Comparison of ENCODE assay signal across 15 mouse cellular contexts in the genomic region with DNA sequence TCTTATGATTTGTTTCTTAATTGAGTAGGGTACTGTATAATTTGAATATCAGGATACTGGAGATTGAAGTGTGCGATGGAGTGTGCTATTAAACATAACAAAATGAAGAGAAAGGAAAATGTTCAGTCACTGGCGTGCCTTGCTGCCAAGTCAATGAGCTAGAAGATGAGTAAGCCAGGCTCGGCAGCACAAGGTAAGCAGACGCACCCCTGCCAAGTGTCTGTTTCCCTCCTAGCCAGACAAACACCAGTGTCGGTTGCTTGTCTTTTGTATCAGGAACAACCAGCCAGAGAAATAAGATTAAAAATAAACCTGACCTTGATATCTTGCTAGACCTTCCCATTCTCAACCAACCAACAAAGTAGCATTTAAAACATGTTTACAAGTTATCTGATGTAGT. TPM values are rescaled to one million over a fixed set of nuclear protein-coding genes. Genes with fewer than 3 reads are reported as not detected.
A peak's percentile ranks its signal among the peaks of the same experiment; 100 is the strongest.
DNase-seq lines count a peak whose midpoint lies in the region; ATAC-seq lines count a peak whose summit lies in the region.
"Had no signal": no experiment of that assay in that cellular context is flagged by ENCODE, and none has a peak within 500 bp of the region (broad histone marks: within the 10 kb centered on the region; RNA-seq: fewer than 3 reads in every experiment).

No protein-coding gene starts in this region.

- H3K9ac ChIP-seq in heart, embryonic 11.5 days (ENCODE audit: low read depth, low read length) = no peak overlapping the region
- H3K9ac ChIP-seq in midbrain, embryonic 13.5 days (replicated peaks) = no peak overlapping the region
- H3K9ac ChIP-seq: heart, embryonic 15.5 days; neural tube, embryonic 12.5 days had no signal

- no peaks in the 10 kb centered on the region for H3K36me3 ChIP-seq in heart, embryonic 11.5 days (ENCODE audit: control insufficient read depth, insufficient read depth, low read length)
- no peaks in the 10 kb centered on the region for H3K36me3 ChIP-seq in midbrain, embryonic 13.5 days
- H3K36me3 ChIP-seq: heart, embryonic 15.5 days; neural tube, embryonic 12.5 days had no signal

- WGBS in heart, embryonic 11.5 days (ENCODE audit: insufficient replicate concordance) = 67% methylated on average over 5 of the region's 5 CpGs
- 80% methylated on average over 5 of the region's 5 CpGs for WGBS in midbrain, embryonic 13.5 days

- no peaks in the 10 kb centered on the region for H3K27me3 ChIP-seq in heart, embryonic 11.5 days (ENCODE audit: control insufficient read depth, insufficient read depth, low read length)
- no peaks in the 10 kb centered on the region for H3K27me3 ChIP-seq in midbrain, embryonic 13.5 days
- H3K27me3 ChIP-seq: heart, embryonic 15.5 days; neural tube, embryonic 12.5 days had no signal

- peak; percentile 96 for DNase-seq in heart, adult 11 months
- peak; percentile 45 for DNase-seq in urinary bladder, postnatal 14 days (ENCODE audit: low spot score)
- DNase-seq in urinary bladder, adult 2 months (ENCODE audit: low spot score) = no peak
- DNase-seq in spleen, postnatal 36 days (ENCODE audit: low spot score in 2 of 2) = no peak
- DNase-seq: kidney, postnatal 10 days; lung, adult 2 months had no signal

- H3K4me3 ChIP-seq in heart, embryonic 11.5 days (ENCODE audit: low read depth, low read length) = no peak overlapping the region
- H3K4me3 ChIP-seq in brown adipose tissue, adult 24 weeks (ENCODE audit: insufficient read depth, low read depth, low read length) = no peak overlapping the region
- no peak overlapping the region for H3K4me3 ChIP-seq in midbrain, embryonic 13.5 days (replicated peaks)
- H3K4me3 ChIP-seq: heart, embryonic 15.5 days; left cerebral cortex, adult 2 months; neural tube, embryonic 12.5 days had no signal

- no peak overlapping the region for H3K27ac ChIP-seq in heart, embryonic 11.5 days (ENCODE audit: low read depth, low read length)
- H3K27ac ChIP-seq in brown adipose tissue, adult 24 weeks (replicated peaks; ENCODE audit: low read depth, low read length) = peak overlapping the region; percentile 88
- H3K27ac ChIP-seq in midbrain, embryonic 13.5 days = no peak overlapping the region
- H3K27ac ChIP-seq: heart, embryonic 15.5 days; neural tube, embryonic 12.5 days had no signal

- no peaks in the 10 kb centered on the region for H3K9me3 ChIP-seq in heart, embryonic 11.5 days (replicated peaks; ENCODE audit: control insufficient read depth, low read length)
- no peaks in the 10 kb centered on the region for H3K9me3 ChIP-seq in midbrain, embryonic 13.5 days
- H3K9me3 ChIP-seq: heart, embryonic 15.5 days; neural tube, embryonic 12.5 days had no signal

- ATAC-seq in heart, embryonic 11.5 days (replicated peaks; ENCODE audit: insufficient number of reproducible peaks, low FRiP score, low TSS enrichment) = no peak
- peak; percentile 87 for ATAC-seq in megakaryocyte-erythroid progenitor cell, adult 5-6 weeks (replicated peaks; ENCODE audit: low FRiP score, low TSS enrichment, poor library complexity, severe bottlenecking)
- no peak for ATAC-seq in midbrain, embryonic 13.5 days
- ATAC-seq: forebrain, embryonic 16.5 days had no signal

- H3K4me2 ChIP-seq in heart, embryonic 11.5 days = no peak overlapping the region
- H3K4me2 ChIP-seq in midbrain, embryonic 13.5 days (replicated peaks) = no peak overlapping the region
- H3K4me2 ChIP-seq: heart, embryonic 15.5 days; midbrain, embryonic 11.5 days; neural tube, embryonic 12.5 days had no signal

- no peaks in the 10 kb centered on the region for H3K4me1 ChIP-seq in heart, embryonic 11.5 days (ENCODE audit: control insufficient read depth, insufficient read depth, low read length)
- peaks cover 52% of the 10 kb centered on the region for H3K4me1 ChIP-seq in brown adipose tissue, adult 24 weeks (ENCODE audit: control insufficient read depth, insufficient read depth, insufficient read length, low read length)
- H3K4me1 ChIP-seq in midbrain, embryonic 13.5 days (replicated peaks) = no peaks in the 10 kb centered on the region
- H3K4me1 ChIP-seq: neural tube, embryonic 12.5 days had no signal

RNA-seq across cellular contexts. Expression of a gene that starts 18.2 kb away (rescaled TPM):
- 45.8 and 52.1 TPM in 2 replicates for polyA plus RNA-seq in heart, embryonic 11.5 days (2014; fragmentation: Nextera tagmentation; extraction: Ambion mirVana)
- polyA plus RNA-seq in urinary bladder, adult 2 months (2012; rRNA removed) = 24.3 and 40.2 TPM in 2 replicates
- 52.5 and 54.2 TPM in 2 replicates for polyA plus RNA-seq in brown adipose tissue, adult 24 weeks (2012; ENCODE audit: insufficient read depth, insufficient read length, missing spikeins)
- total RNA-seq in megakaryocyte-erythroid progenitor cell, adult 5-6 weeks (2014; fragmentation: Nextera tagmentation) = 9.2 and 10.9 TPM in 2 replicates
- total RNA-seq in megakaryocyte-erythroid progenitor cell, adult 5-6 weeks (2017) = 1.5 and 6.3 TPM in 2 replicates
- polyA plus RNA-seq in midbrain, embryonic 13.5 days (2015; fragmentation: Nextera tagmentation; extraction: Ambion mirVana) = 31.3 and 34.4 TPM in 2 replicates

Comparison
In these comparisons a context has a peak if more than half of its experiments do, and no peak if none do; other contexts are left out.
1. DNase-seq: peak in heart, adult 11 months (single experiment) and urinary bladder, postnatal 14 days (single experiment); none in urinary bladder, adult 2 months (single experiment) and spleen, postnatal 36 days (0 of 2).